Mouse (Mus musculus) left cerebral cortex, postnatal 36 days (tissue): ENCODE measurements at regions not wholly inside any gene's neighbourhood (a gene's known extent, or its start where the extent isn't known, plus 50 kb on each side); places are given as distances from the start of the nearest gene placed in this dataset.

ENCODE experiments used
- DNase-seq, 2 experiments: peaks; one replicate each; pipeline ENCODE4 v3.0.0; 2021 to 2022; ENCODE audit warnings: low spot score in 2 of 2, mixed read lengths in 1 of 2
- intact Hi-C: fragments of 180-260 bp; cut with DNase I; formaldehyde crosslinking; loops from one replicate; pipeline ENCODE4 v1.15.1; 2025

DNA sequence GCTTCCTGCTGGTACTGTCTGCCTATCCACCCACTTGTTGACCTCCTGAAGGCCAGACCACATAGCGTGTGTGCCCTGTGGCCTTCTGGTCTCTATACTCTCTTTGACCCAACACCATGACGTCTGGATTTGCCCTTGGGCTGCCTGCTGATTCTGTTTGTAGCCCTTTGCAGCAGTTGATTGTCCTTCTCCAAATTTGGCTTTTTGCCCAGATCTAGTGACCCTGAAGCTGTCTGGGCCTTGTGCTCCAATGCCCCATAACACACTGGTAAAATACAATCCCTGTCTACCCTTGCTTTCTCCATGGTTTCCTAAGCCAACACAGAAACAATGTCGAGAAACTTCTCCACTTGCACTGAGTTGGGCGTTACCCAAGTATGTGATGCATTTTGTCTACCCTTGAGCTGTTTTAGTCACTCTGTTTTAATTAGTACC is 979.3 kb downstream of the Epha4 start:
- DNase-seq, result no peak
- intact Hi-C loops, result no loop called here

- no peak for DNase-seq
- intact Hi-C loops, result no loop called here
These were observed 974.4 kb downstream of the Epha4 start for GRCm38 (mm10) chr1:76540529-76540928.

DNA sequence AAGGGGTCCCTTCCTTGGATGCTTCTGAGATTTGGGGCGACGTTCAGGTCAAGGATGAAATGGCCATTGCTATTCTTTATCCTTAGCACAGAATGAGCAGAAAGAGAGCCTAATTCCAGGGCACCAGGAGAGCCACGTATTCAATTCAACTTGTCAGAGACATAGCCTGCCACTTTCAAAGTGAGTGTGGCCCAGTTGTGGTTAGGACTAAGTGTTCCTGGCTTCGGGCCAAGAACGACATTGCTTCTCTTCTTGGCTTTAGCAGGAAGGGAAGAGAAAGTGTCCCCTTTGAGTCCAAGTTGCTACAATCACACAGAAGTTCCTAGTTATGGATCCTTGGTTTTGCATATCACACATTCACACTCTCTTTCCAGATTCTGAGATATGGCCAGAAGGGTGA is 964.0 kb downstream of the Epha4 start:
- intact Hi-C loops, result no loop called here
- DNase-seq, result no peak

- intact Hi-C loops, result no loop called here
- DNase-seq, result no peak
These were observed 955.4 kb downstream of the Epha4 start for GRCm38 (mm10) chr1:76559441-76559840.

DNA sequence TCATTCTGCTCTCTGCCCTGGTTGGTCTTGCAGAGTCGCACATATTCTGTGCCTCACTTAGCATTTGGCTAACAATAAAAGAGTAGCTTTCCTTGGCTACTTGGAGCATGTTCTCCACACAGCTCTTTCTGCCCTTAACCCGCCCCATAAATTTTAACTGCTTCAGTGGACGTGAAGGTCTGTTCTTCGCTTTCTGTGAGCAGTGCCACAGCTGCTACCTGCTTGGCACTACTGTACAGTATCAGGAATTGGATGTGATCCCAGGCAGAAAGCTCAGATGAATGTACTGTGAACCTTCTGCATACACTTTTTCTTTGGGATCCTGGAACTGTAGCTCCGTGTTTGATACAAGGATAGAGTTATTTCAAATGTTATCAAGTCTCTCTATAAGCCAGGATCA is 939.4 kb downstream of the Epha4 start:
- intact Hi-C loops, result no loop called here
- no peak for DNase-seq

GRCm38 (mm10) chr1:76585921-76586320 is 929.0 kb downstream of the Epha4 start:
- no peak for DNase-seq
- intact Hi-C loops, result no loop called here

GRCm38 (mm10) chr1:76625831-76626230 is 889.1 kb downstream of the Epha4 start:
- intact Hi-C loops, result no loop called here
- DNase-seq, result no peak

- intact Hi-C loops, result no loop called here
- DNase-seq, result no peak
These were observed 885.0 kb downstream of the Epha4 start for GRCm38 (mm10) chr1:76629861-76630260.

- DNase-seq, result no peak
- intact Hi-C loops, result no loop called here
These were observed 880.8 kb downstream of the Epha4 start for GRCm38 (mm10) chr1:76634071-76634470.

DNA sequence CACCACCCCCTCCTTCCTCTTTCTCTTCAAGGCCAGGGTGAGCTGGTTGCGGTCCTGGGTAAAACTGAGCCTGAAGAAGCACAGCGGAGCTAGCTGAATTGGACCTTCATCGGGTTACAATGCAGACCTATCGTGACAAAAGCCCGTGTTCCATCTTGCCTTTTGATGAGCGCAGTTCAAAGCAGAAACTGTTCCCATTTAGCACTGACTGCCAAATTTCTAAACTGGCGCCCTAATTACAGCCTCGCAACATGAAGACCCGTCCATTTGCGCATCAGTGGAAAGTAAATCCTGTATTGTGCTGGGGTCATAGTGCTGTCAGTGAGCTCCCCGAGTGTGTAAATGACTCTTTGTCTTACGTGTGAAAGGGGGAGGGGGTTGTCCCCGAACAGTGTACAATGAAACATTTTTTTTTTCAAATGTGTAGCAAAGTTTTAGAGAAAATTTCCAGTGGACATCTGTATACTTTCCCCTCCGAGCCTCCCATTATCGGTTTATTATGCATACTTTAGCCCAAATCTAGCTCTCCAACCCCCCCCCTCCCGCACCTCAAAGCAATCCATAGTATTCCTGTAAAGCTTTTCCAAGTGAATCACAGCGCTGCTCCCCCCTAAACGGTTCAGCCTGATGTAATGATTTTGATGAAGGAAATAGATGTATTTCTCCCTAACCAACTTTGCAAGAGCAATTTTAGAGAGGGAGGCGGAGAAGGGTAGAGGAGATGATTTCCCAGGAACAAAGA is 877.4 kb downstream of the Epha4 start:
- intact Hi-C loops, result no loop called here
- DNase-seq, result no peak

DNA sequence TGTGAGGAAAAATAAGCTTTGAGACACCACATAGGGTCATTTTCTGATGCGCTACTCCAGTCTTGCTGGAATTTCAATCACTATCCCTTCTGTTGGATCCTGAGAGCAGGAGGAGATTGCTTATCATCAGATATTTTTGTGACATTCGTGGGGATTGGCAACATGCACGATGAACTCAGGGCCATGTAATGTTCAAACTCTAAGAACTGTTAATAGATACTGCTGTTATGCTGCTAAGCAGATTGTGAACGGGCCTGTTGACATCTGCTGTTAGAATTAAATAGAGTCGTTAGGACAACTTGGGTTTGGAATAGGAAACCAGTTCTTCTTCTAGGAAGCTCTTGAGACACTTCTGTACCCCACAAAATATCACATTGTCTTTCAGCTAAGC is 876.9 kb downstream of the Epha4 start:
- DNase-seq, result no peak
- intact Hi-C loops, result no loop called here

- intact Hi-C loops, result no loop called here
- no peak for DNase-seq
These were observed 873.6 kb downstream of the Epha4 start for GRCm38 (mm10) chr1:76641181-76641711.

DNA sequence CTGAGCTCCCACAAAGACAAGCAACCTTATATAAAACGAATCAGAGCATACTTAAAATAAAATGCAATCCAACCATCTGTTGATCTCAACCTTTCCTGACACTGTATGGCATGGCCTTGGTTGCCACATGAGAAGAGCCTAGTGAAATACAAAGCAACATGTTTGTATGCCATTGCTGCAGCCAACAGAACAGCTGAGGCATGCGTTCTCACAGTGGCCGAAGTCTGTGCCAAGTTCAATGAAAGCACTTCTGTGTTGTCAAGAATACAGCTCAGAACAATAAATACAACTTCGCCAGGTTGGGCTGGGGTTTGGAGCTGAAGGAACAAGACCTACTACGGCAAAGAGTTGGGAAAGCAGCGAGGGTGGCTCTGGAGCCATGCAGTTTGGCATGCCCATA is 872.2 kb downstream of the Epha4 start:
- intact Hi-C loops, result no loop called here
- DNase-seq, result no peak

DNA sequence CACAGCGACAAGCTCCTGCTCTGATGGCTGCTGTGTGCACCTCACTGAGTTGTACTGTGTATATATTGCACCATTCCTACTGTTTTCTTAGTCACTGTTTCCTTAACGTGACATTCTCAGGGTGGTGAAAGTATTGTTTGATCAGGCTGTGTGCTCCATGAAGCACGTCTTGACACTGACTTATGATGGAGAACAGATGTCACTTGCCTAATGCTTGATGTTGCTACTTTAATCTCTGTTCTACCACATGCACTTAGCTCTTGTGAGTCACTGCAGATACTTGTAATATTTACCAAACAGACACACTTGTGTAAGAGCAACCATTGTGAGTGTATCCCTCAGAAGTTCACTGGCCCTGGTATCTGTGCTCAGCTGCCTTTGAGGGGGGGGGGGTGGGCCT is 870.0 kb downstream of the Epha4 start:
- intact Hi-C loops, result no loop called here
- DNase-seq, result no peak

GRCm38 (mm10) chr1:76654826-76655225 is 860.1 kb downstream of the Epha4 start:
- intact Hi-C loops, result no loop called here
- no peak for DNase-seq

- intact Hi-C loops, result no loop called here
- DNase-seq, result no peak
These were observed 856.7 kb downstream of the Epha4 start for GRCm38 (mm10) chr1:76658228-76658627.

DNA sequence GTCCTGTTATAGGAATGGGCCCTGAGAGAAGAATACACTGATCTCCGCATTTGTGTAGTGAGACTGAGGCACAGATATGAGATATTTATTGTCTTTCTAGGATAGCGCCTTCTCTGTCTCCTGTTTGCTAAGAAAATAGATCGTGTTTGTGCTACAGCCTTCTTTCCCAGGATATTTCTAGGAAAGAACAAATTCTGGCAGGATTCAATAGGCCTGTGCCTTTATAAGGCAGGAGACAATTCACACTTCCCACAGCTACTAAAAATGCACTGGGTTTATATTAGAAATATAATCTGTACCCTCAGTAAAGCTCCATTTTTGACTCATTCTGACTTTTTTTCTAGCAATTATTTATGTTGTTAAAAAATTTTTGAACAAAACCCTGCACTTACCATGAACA is 854.7 kb downstream of the Epha4 start:
- intact Hi-C loops, result no loop called here
- no peak for DNase-seq

DNA sequence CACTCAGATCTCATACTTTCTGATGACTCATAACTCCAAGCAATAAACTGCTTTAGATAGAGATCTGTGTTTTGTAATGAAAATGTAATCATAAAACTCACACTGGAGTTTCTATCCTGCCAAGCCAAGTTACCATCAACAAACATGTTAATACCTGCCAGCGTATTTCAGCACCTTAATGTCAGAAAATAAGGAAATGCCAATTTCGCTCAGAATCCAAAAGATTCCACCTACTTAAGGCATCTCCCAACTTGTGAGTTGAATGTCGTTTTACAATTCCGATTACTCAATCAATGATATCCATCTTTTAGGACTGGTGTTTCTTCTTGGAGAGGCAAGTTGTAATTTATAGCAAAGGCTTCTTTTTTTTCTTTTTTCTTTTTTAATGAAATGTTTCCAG is 850.5 kb downstream of the Epha4 start:
- intact Hi-C loops, result no loop called here

GRCm38 (mm10) chr1:76676836-76677235 is 838.1 kb downstream of the Epha4 start:
- intact Hi-C loops, result no loop called here
- no peak for DNase-seq

More for the DNA sequence above, 850.5 kb downstream of the Epha4 start:
- no peak for DNase-seq

DNA sequence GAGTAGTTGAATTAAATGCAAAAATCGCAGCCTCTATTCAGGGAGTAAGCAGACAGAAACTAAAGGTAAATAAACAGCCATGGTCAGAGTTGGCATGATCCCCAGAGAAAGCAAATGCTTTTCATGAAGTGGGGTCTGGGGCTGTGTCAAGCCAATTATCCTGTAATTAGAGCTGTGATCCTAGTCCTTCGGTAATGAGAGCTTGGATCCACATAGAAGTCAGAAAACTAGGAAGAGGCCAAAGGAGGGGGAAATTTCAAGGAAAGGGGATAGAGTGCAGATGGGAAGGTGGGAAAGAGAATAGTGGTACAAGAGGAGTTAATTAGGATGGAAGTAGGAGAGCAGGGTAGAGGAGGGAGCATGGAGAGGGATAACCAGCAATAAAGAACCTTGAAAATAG is 809.3 kb downstream of the Epha4 start:
- intact Hi-C loops, result no loop called here
- no peak for DNase-seq

DNA sequence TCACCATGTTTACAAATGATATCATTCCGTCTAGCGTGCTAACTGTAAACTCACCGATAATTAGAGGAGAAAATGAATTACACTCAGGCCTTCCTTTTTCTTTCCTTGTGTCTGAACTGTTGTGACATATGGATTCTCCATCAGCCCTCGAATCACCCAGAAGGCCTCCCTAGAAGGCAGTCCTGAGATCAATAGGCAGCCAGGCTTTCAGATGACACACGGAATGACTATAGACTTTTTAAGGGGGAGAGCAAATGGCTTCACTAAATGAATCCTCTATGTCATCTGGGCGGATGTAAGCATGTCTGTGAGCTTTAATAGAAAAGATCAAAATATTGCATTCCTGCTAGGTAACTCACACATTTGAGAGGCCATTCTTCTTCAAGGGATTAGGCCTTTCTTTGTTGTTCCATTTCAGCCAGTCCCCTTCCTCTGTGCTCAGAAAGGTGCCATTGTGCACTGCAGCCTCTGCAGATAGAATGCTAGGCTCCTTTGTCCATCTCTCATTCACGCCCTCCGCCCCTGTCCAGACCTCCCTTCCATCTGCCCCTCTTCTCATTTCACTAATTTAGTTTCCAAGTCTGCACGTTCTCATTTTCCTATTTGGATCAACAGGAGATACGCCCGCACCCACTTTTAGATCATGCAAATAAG is 797.1 kb downstream of the Epha4 start:
- no peak for DNase-seq
- intact Hi-C loops, result no loop called here
